In genomic region chr14:25565344-25566088, GRCm38 (mm10) we compare ENCODE assay signal across 8 mouse cellular contexts.
A peak's percentile ranks its signal among the peaks of the same experiment; 100 is the strongest.
DNase-seq lines count a peak whose midpoint lies in the region; ATAC-seq and TF ChIP-seq lines count a peak whose summit lies in the region.

No protein-coding gene starts in this region.

- no peaks in the 10 kb centered on the region for H3K36me3 ChIP-seq in ES-E14 (ENCODE audit: control insufficient read depth, insufficient read depth, low read length, poor library complexity, severe bottlenecking)
- no peaks in the 10 kb centered on the region for H3K36me3 ChIP-seq in forebrain, postnatal 0 days (ENCODE audit: insufficient read depth)
- no peaks in the 10 kb centered on the region for H3K36me3 ChIP-seq in neural tube, embryonic 15.5 days

- no peaks in the 10 kb centered on the region for H3K9me3 ChIP-seq in ES-E14 (ENCODE audit: control insufficient read depth, insufficient read depth, low read depth, low read length)
- no peaks in the 10 kb centered on the region for H3K9me3 ChIP-seq in forebrain, postnatal 0 days (ENCODE audit: low read length)
- no peaks in the 10 kb centered on the region for H3K9me3 ChIP-seq in neural tube, embryonic 15.5 days (replicated peaks)

- intact Hi-C loops in heart, postnatal 36 days (cut with DNase I) = loop anchor here (1.0 to 10.0 kb wide), 8 partner anchors 43 to 1065 kb away; no protein-coding TSS in a partner anchor

- 11% methylated on average over 11 of the region's 11 CpGs for WGBS in forebrain, postnatal 0 days
- 20% methylated on average over 11 of the region's 11 CpGs for WGBS in neural tube, embryonic 15.5 days

- no peak overlapping the region for H3K4me2 ChIP-seq in forebrain, postnatal 0 days (ENCODE audit: low read depth)
- no peak overlapping the region for H3K4me2 ChIP-seq in neural tube, embryonic 15.5 days

- H3K4me1 ChIP-seq in ES-E14 (ENCODE audit: control insufficient read depth in 2 of 2, insufficient read depth in 2 of 2, low read length in 2 of 2, poor library complexity in 1 of 2) = no peaks in the 10 kb centered on the region
- H3K4me1 ChIP-seq in forebrain, postnatal 0 days (ENCODE audit: insufficient read depth) = no peaks in the 10 kb centered on the region
- peaks cover 52% of the 10 kb centered on the region for H3K4me1 ChIP-seq in neural tube, embryonic 15.5 days

- peak; percentile 51 for DNase-seq in ES-E14 (ENCODE audit: low read depth, low spot score)
- peak; percentile 91 to 94 for DNase-seq in cerebellum, adult 18-20 months
- peak; percentile 88 for DNase-seq in forebrain, postnatal 0 days
- peak; percentile 88 to 91 for DNase-seq in heart, postnatal 36 days
- DNase-seq in layer of hippocampus, adult 18-20 months (ENCODE audit: low spot score in 2 of 2) = peak; percentile 70 to 94
- DNase-seq in lung, adult 18-20 months = peak; percentile 84 to 87
- DNase-seq in testis, postnatal 14 days (ENCODE audit: low spot score) = peak; percentile 58

- peak; percentile 98 for TF ChIP-seq CTCF in forebrain, postnatal 0 days (IDR thresholded peaks at IDR 0.05; ENCODE audit: low read depth)

- no peaks in the 10 kb centered on the region for H3K27me3 ChIP-seq in forebrain, postnatal 0 days (ENCODE audit: insufficient read depth, low read length)
- H3K27me3 ChIP-seq in neural tube, embryonic 15.5 days (replicated peaks) = no peaks in the 10 kb centered on the region

- no peak overlapping the region for H3K27ac ChIP-seq in ES-E14 (ENCODE audit: insufficient read depth, low read depth, low read length, poor library complexity, severe bottlenecking)
- H3K27ac ChIP-seq in forebrain, postnatal 0 days (ENCODE audit: low read depth, low read length) = peak overlapping the region; percentile 40; the same call in 1 of the 2 replicates
- peak overlapping the region; percentile 72 for H3K27ac ChIP-seq in neural tube, embryonic 15.5 days (replicated peaks)

- no peak overlapping the region for H3K9ac ChIP-seq in ES-E14 (ENCODE audit: insufficient read depth, low read depth, low read length, poor library complexity, severe bottlenecking)
- H3K9ac ChIP-seq in forebrain, postnatal 0 days = no peak overlapping the region
- no peak overlapping the region for H3K9ac ChIP-seq in neural tube, embryonic 15.5 days (replicated peaks)

- peak; percentile 90 for ATAC-seq in forebrain, postnatal 0 days
- peak; percentile 78 for ATAC-seq in neural tube, embryonic 15.5 days (ENCODE audit: low FRiP score)

- H3K4me3 ChIP-seq in ES-E14 (ENCODE audit: insufficient read depth in 1 of 2, low read depth in 1 of 2, low read length in 2 of 2, poor library complexity in 1 of 2, severe bottlenecking in 1 of 2) = no peak overlapping the region
- no peak overlapping the region for H3K4me3 ChIP-seq in forebrain, postnatal 0 days (ENCODE audit: low read depth, low read length)
- H3K4me3 ChIP-seq in neural tube, embryonic 15.5 days (replicated peaks) = no peak overlapping the region

- in situ Hi-C loops in ES-E14 (cut with MboI; ENCODE audit: low sequenced_read_pairs in 2 of 2, unreplicated experiment in 2 of 2) = loop anchor here (25.0 kb wide), 2 partner anchors 578 to 1053 kb away; no protein-coding TSS in a partner anchor

TF ChIP-seq in ES-E14, 5 proteins besides CTCF, POLR2A, EP300 and RAD21:
- TF ChIP-seq ZNF384 (IDR thresholded peaks at IDR 0.05; ENCODE audit: low read depth, low read length) (no peak), ZC3H11A (IDR thresholded peaks at IDR 0.05; ENCODE audit: borderline replicate concordance, low read depth, low read length) (peak; percentile 85), HCFC1 (IDR thresholded peaks at IDR 0.05; ENCODE audit: borderline replicate concordance, insufficient read depth, low read length) (no peak)
